Mouse (Mus musculus): Measurements from ENCODE around the gene Pcyt2. TPM values are rescaled to one million over a fixed set of nuclear protein-coding genes. Genes with fewer than 3 reads are reported as not detected.

Gene Pcyt2
- polyA plus RNA-seq, 1 experiment: not detected

DNA sequence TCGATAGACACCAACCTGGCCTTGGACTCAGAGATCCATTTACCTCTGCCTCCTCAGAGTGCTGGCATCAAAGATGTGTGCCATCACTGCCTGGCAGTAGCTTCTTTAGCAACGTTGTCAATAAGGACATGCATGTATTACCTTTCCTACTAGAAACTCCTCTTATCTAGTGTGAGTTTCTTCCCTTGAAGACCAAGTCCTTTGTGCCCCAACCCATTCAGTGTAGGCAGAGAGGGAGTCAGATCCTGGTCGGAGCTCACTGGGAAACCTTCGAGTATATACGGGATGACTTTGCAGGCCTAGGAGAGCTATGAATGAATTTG lies 43.5 kb downstream of the Pcyt2 start:
- H3K27ac ChIP-seq (ENCODE audit: insufficient read depth, low read depth, low read length): no peak overlapping the region
- H3K4me3 ChIP-seq (ENCODE audit: insufficient read depth, low read depth, low read length): no peak overlapping the region
- no peak for TF ChIP-seq CTCF (IDR thresholded peaks at IDR 0.05; ENCODE audit: insufficient read depth, low read depth, low read length)
- TF ChIP-seq POLR2A (IDR thresholded peaks at IDR 0.05; ENCODE audit: insufficient read depth, low read depth, low read length): no peak
- WGBS: 30% methylated on average over 5 of the region's 5 CpGs
- peaks cover 5% of the 10 kb centered on the region; the same call in 1 of the 2 replicates for H3K4me1 ChIP-seq (ENCODE audit: control insufficient read depth, insufficient read depth, low read length)

DNA sequence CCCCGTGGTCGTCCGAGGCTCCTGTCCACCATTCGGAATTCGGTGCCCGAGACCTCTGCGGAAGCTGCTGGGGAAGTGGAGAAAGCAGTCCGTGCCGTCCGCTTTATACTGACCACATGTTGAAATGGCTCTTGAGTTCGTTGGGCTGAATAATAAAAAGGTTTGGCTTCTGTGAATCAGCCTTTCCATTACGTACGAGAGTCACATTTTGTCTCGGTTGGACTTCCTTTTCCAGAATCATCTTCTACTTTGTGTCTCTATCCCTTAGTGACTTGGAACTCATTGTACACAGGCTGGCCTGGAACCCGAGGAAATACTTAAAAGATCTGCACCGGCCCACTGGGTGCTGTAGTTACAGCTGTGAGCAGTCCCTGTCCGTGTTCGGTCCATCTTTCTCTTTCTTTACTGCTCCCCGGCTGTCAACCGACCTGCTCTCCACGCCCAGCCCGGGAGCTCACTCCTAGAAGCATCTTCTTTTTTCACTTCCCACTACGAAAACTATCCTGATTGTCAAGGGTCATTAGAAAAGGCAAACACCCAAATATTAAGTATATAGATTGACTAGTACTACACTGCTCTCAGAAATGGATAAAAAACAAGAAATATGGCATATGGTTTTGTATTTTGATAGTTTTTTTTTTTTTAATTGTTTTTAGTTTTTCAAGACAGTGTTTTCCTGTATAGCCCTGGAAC lies 44.0 kb downstream of the Pcyt2 start:
- under 1% methylated on average over 23 of the region's 23 CpGs for WGBS
- Histone ChIP-seq H3K4me1 (ENCODE audit: control insufficient read depth, insufficient read depth, low read length) (peaks cover 3% of the 10 kb centered on the region; the same call in 1 of the 2 replicates), H3K27ac (ENCODE audit: insufficient read depth, low read depth, low read length) (peak overlapping the region; percentile 88), H3K4me3 (ENCODE audit: insufficient read depth, low read depth, low read length) (peak overlapping the region; percentile 85)
- TF ChIP-seq POLR2A (IDR thresholded peaks at IDR 0.05; ENCODE audit: insufficient read depth, low read depth, low read length) (no peak), CTCF (IDR thresholded peaks at IDR 0.05; ENCODE audit: insufficient read depth, low read depth, low read length) (no peak)

DNA sequence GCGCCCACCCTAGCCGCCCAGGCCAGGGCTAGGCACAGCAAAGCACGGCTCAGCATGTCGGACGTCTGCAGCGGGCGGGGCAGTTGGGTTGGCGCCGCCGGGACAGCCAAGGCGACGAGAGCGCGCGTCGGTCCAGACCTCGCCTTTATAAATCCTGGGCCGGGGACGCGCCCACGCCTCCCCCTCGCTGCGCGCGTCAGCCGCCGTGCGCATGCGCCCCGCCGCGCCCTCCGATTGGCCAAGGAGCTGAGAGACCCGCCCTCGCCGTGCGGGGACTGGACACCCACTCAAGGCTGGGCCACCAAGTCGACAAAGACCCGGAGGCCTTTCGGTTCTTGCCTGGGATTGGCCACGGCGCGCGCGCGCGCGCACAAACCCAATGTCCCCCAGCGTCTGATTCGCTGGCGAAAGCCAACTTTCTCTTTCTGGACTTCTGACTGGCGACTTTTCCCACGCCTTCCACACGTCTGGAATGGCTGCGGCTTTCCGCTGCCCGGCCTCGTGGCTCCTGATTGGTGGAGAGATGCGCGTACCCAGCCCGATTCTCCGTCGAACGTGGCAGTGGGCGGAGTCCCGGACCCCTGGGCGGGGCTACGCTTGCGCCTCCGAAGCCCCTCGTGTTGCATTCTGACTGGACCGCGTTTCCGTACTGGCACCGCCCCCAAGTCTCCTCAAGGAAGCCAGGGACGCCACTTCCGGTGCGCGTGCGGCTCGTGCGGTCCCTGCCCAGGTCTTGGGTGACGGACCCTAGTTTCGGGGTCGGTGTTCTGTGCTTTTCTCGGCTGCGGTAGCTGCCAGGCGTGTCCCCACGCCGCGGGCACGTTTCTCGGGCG lies 44.8 kb downstream of the Pcyt2 start, which contains the start of gene P4hb:
Gene P4hb (minus strand): TSS at position 502 of the 833 bp plus-strand sequence.
- Histone ChIP-seq H3K27ac (ENCODE audit: insufficient read depth, low read depth, low read length) (peak within 1 kb of the TSS; percentile 88), H3K4me1 (ENCODE audit: control insufficient read depth, insufficient read depth, low read length) (peaks cover 3% of the 10 kb centered on the region; the same call in 1 of the 2 replicates), H3K4me3 (ENCODE audit: insufficient read depth, low read depth, low read length) (peak within 1 kb of the TSS; percentile 85)
- WGBS: under 1% methylated on average over 93 of the region's 94 CpGs
- TF ChIP-seq CTCF (IDR thresholded peaks at IDR 0.05; ENCODE audit: insufficient read depth, low read depth, low read length) (no peak), POLR2A (IDR thresholded peaks at IDR 0.05; ENCODE audit: insufficient read depth, low read depth, low read length) (peak; percentile 92)

DNA sequence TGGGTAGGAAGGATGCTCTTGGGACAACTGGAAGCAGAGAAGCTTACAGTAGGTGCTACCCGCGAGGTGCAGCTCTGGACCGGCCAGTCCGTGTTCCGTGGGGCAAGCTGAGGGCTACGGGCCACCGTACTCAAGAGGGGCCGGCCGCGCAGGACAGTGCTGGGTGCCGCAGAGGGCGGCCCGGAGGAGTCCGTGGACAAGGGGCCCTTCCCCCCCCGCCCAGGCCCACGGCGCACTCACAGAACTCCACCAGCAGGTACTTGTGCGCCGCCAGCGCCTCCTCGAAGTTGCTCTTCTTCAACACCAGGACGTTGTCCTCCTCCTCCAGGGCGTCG lies 45.4 kb downstream of the Pcyt2 start:
- peak overlapping the region; percentile 85 for H3K4me3 ChIP-seq (ENCODE audit: insufficient read depth, low read depth, low read length)
- H3K27ac ChIP-seq (ENCODE audit: insufficient read depth, low read depth, low read length): 0 out of 2 replicates have a peak overlapping the region, but pooled peaks have one; percentile 36
- peaks cover 3% of the 10 kb centered on the region; the same call in 1 of the 2 replicates for H3K4me1 ChIP-seq (ENCODE audit: control insufficient read depth, insufficient read depth, low read length)
- 0% methylated on average over 24 of the region's 24 CpGs for WGBS
- TF ChIP-seq POLR2A (IDR thresholded peaks at IDR 0.05; ENCODE audit: insufficient read depth, low read depth, low read length): no peak
- TF ChIP-seq CTCF (IDR thresholded peaks at IDR 0.05; ENCODE audit: insufficient read depth, low read depth, low read length): no peak

DNA sequence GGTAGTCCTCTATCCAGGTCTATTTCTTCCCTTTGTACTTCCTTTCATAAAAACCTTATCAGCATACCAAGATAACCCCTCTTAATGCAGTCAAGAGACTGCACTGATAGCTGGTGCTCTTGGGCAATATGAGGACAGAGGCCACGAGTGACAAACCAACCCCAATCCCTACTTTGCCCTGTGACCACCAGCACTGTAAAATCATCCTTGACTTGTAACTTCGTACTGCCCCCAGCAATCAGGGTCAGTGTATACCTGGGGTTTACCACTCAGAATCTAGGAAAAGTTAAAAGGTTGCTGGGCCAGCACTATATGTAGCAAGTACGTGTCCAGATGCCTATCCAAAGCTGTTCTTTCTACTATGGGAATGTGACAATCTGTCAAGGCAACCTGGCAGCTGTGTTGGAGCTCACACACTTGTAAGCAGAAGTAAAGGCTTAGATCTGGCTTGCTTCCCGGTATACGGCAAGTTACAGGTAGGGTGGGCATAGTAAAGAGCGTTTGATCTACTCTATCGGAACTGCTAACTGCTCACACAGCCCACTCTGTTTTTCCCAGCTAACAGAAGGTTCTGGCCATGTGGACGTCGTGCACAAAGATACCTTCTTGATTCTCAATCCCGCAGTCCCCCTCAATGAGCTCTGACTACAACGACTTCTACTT lies 45.9 kb downstream of the Pcyt2 start:
- H3K4me1 ChIP-seq (ENCODE audit: control insufficient read depth, insufficient read depth, low read length): peaks cover 3% of the 10 kb centered on the region; the same call in 1 of the 2 replicates
- 8% methylated on average over 11 of the region's 11 CpGs for WGBS
- TF ChIP-seq POLR2A (IDR thresholded peaks at IDR 0.05; ENCODE audit: insufficient read depth, low read depth, low read length) (no peak), CTCF (IDR thresholded peaks at IDR 0.05; ENCODE audit: insufficient read depth, low read depth, low read length) (no peak)
- peak overlapping the region; percentile 85 for H3K4me3 ChIP-seq (ENCODE audit: insufficient read depth, low read depth, low read length)
- no peak overlapping the region for H3K27ac ChIP-seq (ENCODE audit: insufficient read depth, low read depth, low read length)

DNA sequence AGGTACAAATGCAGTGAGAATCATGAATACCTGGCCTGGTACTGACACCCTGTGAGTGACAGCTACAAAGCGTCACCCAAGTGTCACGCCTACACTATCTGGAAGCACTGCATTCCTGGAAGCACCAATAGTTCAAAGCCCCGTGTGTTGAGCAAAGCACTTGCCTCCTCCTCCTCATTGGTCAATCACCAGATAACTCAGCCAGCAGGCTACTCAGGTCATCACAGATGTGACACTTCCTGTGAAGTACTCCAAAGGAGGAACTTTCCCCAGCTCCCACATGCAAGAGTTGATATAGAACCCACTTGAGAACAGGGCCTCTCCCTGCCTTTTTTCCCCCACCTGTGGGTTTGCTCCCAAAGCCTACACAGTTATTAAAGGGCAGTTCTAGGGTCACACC lies 46.6 kb downstream of the Pcyt2 start:
- TF ChIP-seq CTCF (IDR thresholded peaks at IDR 0.05; ENCODE audit: insufficient read depth, low read depth, low read length): no peak
- no peak for TF ChIP-seq POLR2A (IDR thresholded peaks at IDR 0.05; ENCODE audit: insufficient read depth, low read depth, low read length)
- Histone ChIP-seq H3K4me1 (ENCODE audit: control insufficient read depth, insufficient read depth, low read length) (peaks cover 3% of the 10 kb centered on the region; the same call in 1 of the 2 replicates), H3K27ac (ENCODE audit: insufficient read depth, low read depth, low read length) (no peak overlapping the region), H3K4me3 (ENCODE audit: insufficient read depth, low read depth, low read length) (no peak overlapping the region)
- 76% methylated on average over 3 of the region's 3 CpGs for WGBS

DNA sequence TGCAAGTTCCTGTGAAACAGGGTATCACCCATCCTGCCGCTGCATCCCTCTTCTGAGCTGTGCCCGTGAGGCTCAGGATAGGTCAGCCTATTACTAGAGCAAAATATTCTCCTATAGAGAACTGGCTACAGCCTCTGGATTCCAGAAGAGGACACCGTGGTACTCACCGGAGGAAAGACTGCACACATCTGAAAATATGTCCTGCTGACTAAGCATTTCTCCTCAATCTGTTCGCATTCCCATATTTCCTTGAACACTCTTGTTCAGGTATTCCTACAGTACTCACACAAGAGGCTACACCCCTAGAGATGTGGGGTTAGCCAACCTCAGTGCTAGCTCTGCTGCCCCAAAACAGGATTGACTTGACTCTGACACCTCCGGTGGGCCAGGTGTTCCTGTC lies 49.4 kb downstream of the Pcyt2 start:
- H3K4me1 ChIP-seq (ENCODE audit: control insufficient read depth, insufficient read depth, low read length): peaks cover 3% of the 10 kb centered on the region; the same call in 1 of the 2 replicates
- 92% methylated on average over 6 of the region's 6 CpGs for WGBS

DNA sequence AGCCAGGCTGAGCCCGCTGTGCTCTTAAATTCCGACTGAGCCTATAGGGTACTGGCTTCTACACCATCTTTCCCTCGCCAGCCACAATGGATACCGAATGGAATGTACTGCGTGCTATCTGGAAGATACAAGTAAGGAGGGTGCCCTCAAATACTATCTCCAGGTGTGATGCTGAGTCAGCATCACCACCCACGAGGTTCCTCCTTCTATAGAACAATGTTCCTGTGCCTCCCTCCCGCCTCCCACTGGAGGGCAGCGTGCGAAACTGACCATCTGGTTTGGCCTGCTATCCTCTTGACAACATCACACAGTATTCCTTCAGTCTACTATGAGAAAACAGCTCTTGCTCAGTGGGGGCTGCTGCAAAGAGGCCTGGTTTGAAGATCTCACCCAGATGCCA lies 52.6 kb downstream of the Pcyt2 start:
- no peak for TF ChIP-seq CTCF (IDR thresholded peaks at IDR 0.05; ENCODE audit: insufficient read depth, low read depth, low read length)
- TF ChIP-seq POLR2A (IDR thresholded peaks at IDR 0.05; ENCODE audit: insufficient read depth, low read depth, low read length): no peak
- Histone ChIP-seq H3K4me1 (ENCODE audit: control insufficient read depth, insufficient read depth, low read length) (no peaks in the 10 kb centered on the region), H3K27ac (ENCODE audit: insufficient read depth, low read depth, low read length) (no peak overlapping the region), H3K4me3 (ENCODE audit: insufficient read depth, low read depth, low read length) (no peak overlapping the region)
- 79% methylated on average over 9 of the region's 9 CpGs for WGBS

More for the DNA sequence above, 49.4 kb downstream of the Pcyt2 start:
- no peak overlapping the region for H3K27ac ChIP-seq (ENCODE audit: insufficient read depth, low read depth, low read length)
- no peak overlapping the region for H3K4me3 ChIP-seq (ENCODE audit: insufficient read depth, low read depth, low read length)
- TF ChIP-seq POLR2A (IDR thresholded peaks at IDR 0.05; ENCODE audit: insufficient read depth, low read depth, low read length) (no peak), CTCF (IDR thresholded peaks at IDR 0.05; ENCODE audit: insufficient read depth, low read depth, low read length) (no peak)
